Mouse (Mus musculus): ENCODE results near the gene Wdr95.

DNA sequence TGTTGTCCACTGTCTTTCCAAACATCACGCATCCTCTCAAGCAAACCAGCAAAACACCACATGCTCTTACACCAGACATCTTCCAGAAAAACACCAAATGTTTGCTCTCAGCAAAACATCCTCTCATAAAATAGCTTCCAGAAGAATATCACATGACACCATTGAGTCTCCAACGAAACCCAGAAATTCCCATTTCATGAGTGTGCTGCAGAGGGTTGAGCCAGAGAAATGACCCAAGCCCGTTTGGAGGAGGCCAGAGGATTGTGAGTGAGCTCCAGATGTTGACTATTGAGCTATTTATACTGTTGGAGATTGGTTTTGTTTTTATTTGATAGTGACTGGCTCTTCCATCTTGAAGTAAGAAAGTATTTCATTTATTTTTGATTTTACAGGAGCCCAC, 74.8 kb downstream of the Wdr95 start:
- TF ChIP-seq CTCF (IDR thresholded peaks at IDR 0.05; ENCODE audit: insufficient read depth, low read depth, low read length): no peak
- TF ChIP-seq POLR2A (IDR thresholded peaks at IDR 0.05; ENCODE audit: insufficient read depth, low read depth, low read length): no peak

All from olfactory bulb, adult 2 months (tissue).